Mouse (Mus musculus): ENCODE results near the gene Gjc2. TPM values are rescaled to one million over a fixed set of nuclear protein-coding genes. Genes with fewer than 3 reads are reported as not detected.

Gjc2 gene
- total RNA-seq, 2 experiments from 2014 or later, result 7.9 to 14.2 TPM

GRCm38 (mm10) chr11:59132065-59132464 lies 50.9 kb downstream of the Gjc2 start:
- DNase-seq (ENCODE audit: low spot score in 2 of 2), result no peak
- intact Hi-C loops (cut with DNase I), result no loop called here

- intact Hi-C loops (cut with DNase I), result no loop called here
- no peak for DNase-seq (ENCODE audit: low spot score in 2 of 2)
Observed at GRCm38 (mm10) chr11:59131348-59131919, 51.6 kb downstream of the Gjc2 start.

GRCm38 (mm10) chr11:59130782-59131181 lies 52.2 kb downstream of the Gjc2 start:
- intact Hi-C loops (cut with DNase I), result no loop called here

More at GRCm38 (mm10) chr11:59130782-59131181, 52.2 kb downstream of the Gjc2 start:
- no peak for DNase-seq (ENCODE audit: low spot score in 2 of 2)

Other genes starting within 250 kb of the Gjc2 start
- gene Rnf187, start 244.3 kb downstream of the Gjc2 start, total RNA-seq (2021), result 100 to 1,000 TPM; 493 to 512 TPM
- 100 to 1,000 TPM; 119 to 135 TPM for gene Hist3h2ba, start 234.3 kb downstream of the Gjc2 start, total RNA-seq (2021)
- 10 to 100 TPM; 57.2 to 62.3 TPM for gene Hist3h2a, start 228.5 kb downstream of the Gjc2 start, total RNA-seq (2021)
- 1 to 10 TPM; 3.9 to 4.3 TPM for gene Trim17, start 228.5 kb downstream of the Gjc2 start, total RNA-seq (2021)
- gene Trim11, start 205.1 kb downstream of the Gjc2 start, total RNA-seq (2021), result 10 to 100 TPM; 21.8 to 22.0 TPM
- 1 to 10 TPM; 1.5 to 1.9 TPM for gene Obscn, start 46.8 kb downstream of the Gjc2 start, total RNA-seq (2021)
- 10 to 100 TPM in 1 of 2 experiments, 1 to 10 TPM in 1; 9.8 to 10.0 TPM for gene Iba57, start 19.5 kb downstream of the Gjc2 start, total RNA-seq (2021)
- gene Guk1, start 9.0 kb upstream of the Gjc2 start, total RNA-seq (2021), result 100 to 1,000 TPM; 113 to 118 TPM
- gene Mrpl55, start 19.3 kb upstream of the Gjc2 start, total RNA-seq (2021), result 10 to 100 TPM; 38.5 to 39.9 TPM
- 10 to 100 TPM; 18.3 to 19.2 TPM for gene 2310033P09Rik, start 25.1 kb upstream of the Gjc2 start, total RNA-seq (2021)
- 100 to 1,000 TPM; 417 to 455 TPM for gene Arf1, start 45.1 kb upstream of the Gjc2 start, total RNA-seq (2021)
- gene Wnt3a, start 107.5 kb upstream of the Gjc2 start, total RNA-seq (2021), result not detected
- 10 to 100 TPM; 17.1 to 19.9 TPM for gene Wnt9a, start 123.7 kb upstream of the Gjc2 start, total RNA-seq (2021)
- not detected for gene Prss38, start 192.4 kb upstream of the Gjc2 start, total RNA-seq (2021)